19 mouse cellular contexts compared by ENCODE assay signal in genomic region chr7:80220237-80220797, GRCm38 (mm10). TPM values are rescaled to one million over a fixed set of nuclear protein-coding genes. Genes with fewer than 3 reads are reported as not detected.
"Had no signal": no experiment of that assay in that cellular context is flagged by ENCODE, and none has a peak within 500 bp of the region (broad histone marks: within the 10 kb centered on the region; RNA-seq: fewer than 3 reads in every experiment).

No protein-coding gene starts in this region.

- DNase-seq: kidney, postnatal 25 days; layer of hippocampus, adult 9-11 months; lung, adult 18-20 months; lung, postnatal 10 days; lung, postnatal 36 days; right cerebral cortex, postnatal 25 days; spleen, adult 18-20 months; thymus, postnatal 25 days had no signal

- H3K9me3 ChIP-seq: liver, embryonic 15.5 days; lung, embryonic 15.5 days; megakaryocyte, embryonic 14.5 days; midbrain, embryonic 10.5 days; midbrain, embryonic 13.5 days; neural tube, embryonic 13.5 days; stomach, embryonic 15.5 days had no signal

- H3K4me1 ChIP-seq: stomach, embryonic 15.5 days had no signal

- H3K27me3 ChIP-seq: liver, embryonic 15.5 days; lung, embryonic 15.5 days; megakaryocyte, embryonic 14.5 days; midbrain, embryonic 13.5 days; neural tube, embryonic 13.5 days; stomach, embryonic 15.5 days had no signal

- H3K4me3 ChIP-seq: layer of hippocampus, adult 2 months; liver, embryonic 15.5 days; lung, embryonic 15.5 days; megakaryocyte, embryonic 14.5 days; midbrain, embryonic 10.5 days; midbrain, embryonic 13.5 days; myocyte; neural tube, embryonic 13.5 days; stomach, embryonic 15.5 days had no signal

- ATAC-seq: midbrain, embryonic 13.5 days; midbrain, embryonic 16.5 days had no signal

RNA-seq across cellular contexts. Expression of gene Ttll13, which starts 25.9 kb away (rescaled TPM):
- total RNA-seq: monocyte, adult 5-6 weeks had no signal
